Mouse (Mus musculus) olfactory bulb, adult 2 months (tissue): ENCODE data around the gene Nadk.

ENCODE experiments used
- CTCF ChIP-seq: fragments of 200-500 bp; IDR thresholded peaks from 2 replicates; pipeline ENCODE4 v1.5.1; 2012; ENCODE audit warnings: low read depth, mild to moderate bottlenecking, low read length, moderate library complexity; ENCODE audit not compliant: insufficient read depth
- POLR2A ChIP-seq: fragments of 200-500 bp; IDR thresholded peaks from 2 replicates; pipeline ENCODE4 v1.6.1; 2012; ENCODE audit warnings: mild to moderate bottlenecking, low read depth, low read length, moderate library complexity; ENCODE audit not compliant: insufficient read depth

DNA sequence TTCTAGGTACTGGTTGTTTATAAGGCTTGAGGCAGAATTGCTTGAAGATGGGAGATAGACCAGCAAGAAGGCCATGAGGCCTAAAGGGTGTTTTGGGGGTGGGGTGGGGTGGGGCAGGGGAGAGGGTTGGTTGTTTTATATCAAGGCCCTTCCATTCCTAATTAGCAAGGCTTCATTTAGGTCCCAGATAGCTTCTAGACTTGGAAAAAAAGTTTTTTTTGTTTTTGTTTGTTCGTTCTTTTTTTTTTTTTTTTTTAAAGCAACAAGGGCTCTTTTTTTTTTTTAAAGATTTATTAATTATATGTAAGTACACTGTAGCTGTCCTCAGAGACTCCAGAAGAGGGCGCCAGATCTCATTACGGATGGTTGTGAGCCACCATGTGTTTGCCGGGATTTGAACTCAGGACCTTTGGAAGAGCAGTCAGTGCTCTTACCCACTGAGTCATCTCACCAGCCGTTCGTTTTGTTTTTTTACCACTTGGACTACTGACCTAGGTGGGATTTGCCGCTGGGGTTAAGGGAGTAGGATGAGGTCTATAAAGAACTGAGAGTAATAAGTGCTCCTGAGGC, 44.1 kb upstream of the Nadk start:
- no peak for TF ChIP-seq CTCF
- no peak for TF ChIP-seq POLR2A
